Comparison of ENCODE assay signal across 8 mouse cellular contexts in genomic region chr7:112226446-112227265, GRCm38 (mm10). TPM values are rescaled to one million over a fixed set of nuclear protein-coding genes. Genes with fewer than 3 reads are reported as not detected.
DNase-seq lines count a peak whose midpoint lies in the region; ATAC-seq and TF ChIP-seq lines count a peak whose summit lies in the region.

No protein-coding gene starts in this region.

- peaks cover 8% of the 10 kb centered on the region for H3K4me1 ChIP-seq in bone marrow macrophage, adult 2 months (ENCODE audit: control insufficient read depth, insufficient read depth, low read length)
- peaks cover 84% of the 10 kb centered on the region for H3K4me1 ChIP-seq in heart, embryonic 13.5 days
- H3K4me1 ChIP-seq in limb, embryonic 10.5 days: peaks cover 37% of the 10 kb centered on the region
- peaks cover 24% of the 10 kb centered on the region for H3K4me1 ChIP-seq in midbrain, embryonic 12.5 days

- peaks cover 38% of the 10 kb centered on the region for H3K36me3 ChIP-seq in heart, embryonic 13.5 days
- no peaks in the 10 kb centered on the region for H3K36me3 ChIP-seq in limb, embryonic 10.5 days
- no peaks in the 10 kb centered on the region for H3K36me3 ChIP-seq in midbrain, embryonic 12.5 days

- no peak for ATAC-seq in heart, embryonic 13.5 days (ENCODE audit: extremely low read depth, insufficient number of reproducible peaks, low FRiP score, low TSS enrichment)
- ATAC-seq in midbrain, embryonic 12.5 days (ENCODE audit: low FRiP score, low read depth): peak; percentile 13; the same call in 1 of the 2 replicates

- H3K4me3 ChIP-seq in bone marrow macrophage, adult 2 months (ENCODE audit: insufficient read depth, low read length): peak overlapping the region; percentile 63
- H3K4me3 ChIP-seq in heart, embryonic 13.5 days: peak overlapping the region; percentile 87
- H3K4me3 ChIP-seq in limb, embryonic 10.5 days: peak overlapping the region; percentile 63
- peak overlapping the region; percentile 57 for H3K4me3 ChIP-seq in midbrain, embryonic 12.5 days

- H3K9me3 ChIP-seq in heart, embryonic 13.5 days: no peaks in the 10 kb centered on the region
- no peaks in the 10 kb centered on the region for H3K9me3 ChIP-seq in limb, embryonic 10.5 days (replicated peaks)
- H3K9me3 ChIP-seq in midbrain, embryonic 12.5 days: no peaks in the 10 kb centered on the region

- no peak overlapping the region for H3K27ac ChIP-seq in bone marrow macrophage, adult 2 months (ENCODE audit: insufficient read depth, low read depth, low read length)
- H3K27ac ChIP-seq in heart, embryonic 13.5 days (replicated peaks): peak overlapping the region; percentile 94
- no peak overlapping the region for H3K27ac ChIP-seq in limb, embryonic 10.5 days
- H3K27ac ChIP-seq in midbrain, embryonic 12.5 days (replicated peaks): no peak overlapping the region

- peak overlapping the region; percentile 85 for H3K4me2 ChIP-seq in heart, embryonic 13.5 days
- H3K4me2 ChIP-seq in midbrain, embryonic 12.5 days (replicated peaks): peak overlapping the region; percentile 98

- TF ChIP-seq POLR2A in bone marrow macrophage, adult 2 months (IDR thresholded peaks at IDR 0.05; ENCODE audit: borderline replicate concordance, low read depth, low read length): no peak

- peak; percentile 67 for DNase-seq in cerebellum, adult 11-12 months
- no peak for DNase-seq in cerebellum, postnatal 14 days
- DNase-seq in limb, embryonic 10.5 days (ENCODE audit: low spot score): peak; percentile 76
- DNase-seq in right cerebral cortex, postnatal 14 days: no peak
- DNase-seq in natural killer cell, adult 2 months (ENCODE audit: low spot score in 2 of 2): no peak

- TF ChIP-seq CTCF in bone marrow macrophage, adult 2 months (IDR thresholded peaks at IDR 0.05; ENCODE audit: low read depth, low read length): no peak

- H3K9ac ChIP-seq in heart, embryonic 13.5 days: peak overlapping the region; percentile 93
- H3K9ac ChIP-seq in midbrain, embryonic 12.5 days (replicated peaks): peak overlapping the region; percentile 65

- WGBS in heart, embryonic 13.5 days: 2% methylated on average over 24 of the region's 24 CpGs
- WGBS in limb, embryonic 10.5 days: 4% methylated on average over 24 of the region's 24 CpGs
- 4% methylated on average over 24 of the region's 24 CpGs for WGBS in midbrain, embryonic 12.5 days

- H3K27me3 ChIP-seq in heart, embryonic 13.5 days (replicated peaks): no peaks in the 10 kb centered on the region
- peaks cover 66% of the 10 kb centered on the region for H3K27me3 ChIP-seq in limb, embryonic 10.5 days (ENCODE audit: low read depth, poor library complexity, severe bottlenecking)
- H3K27me3 ChIP-seq in midbrain, embryonic 12.5 days: peaks cover 66% of the 10 kb centered on the region

RNA-seq across cellular contexts. Expression of gene Mical2, which starts 1.0 kb away (rescaled TPM):
- 8.5 and 12.5 TPM in 2 replicates for polyA plus RNA-seq in bone marrow macrophage, adult 2 months (2012; ENCODE audit: insufficient read depth, insufficient read length, missing spikeins)
- 105 and 109 TPM in 2 replicates for polyA plus RNA-seq in heart, embryonic 13.5 days (2015; fragmentation: Nextera tagmentation; extraction: Ambion mirVana)
- polyA plus RNA-seq in limb, embryonic 10.5 days (2016; fragmentation: Nextera tagmentation; extraction: Ambion mirVana): 0.96 and 1.2 TPM in 2 replicates
- polyA plus RNA-seq in midbrain, embryonic 12.5 days (2016; fragmentation: Nextera tagmentation; extraction: Ambion mirVana): 1.6 and 2.2 TPM in 2 replicates

Comparison
In these comparisons a context has a peak if more than half of its experiments do, and no peak if none do; other contexts are left out.
1. DNase-seq: peak in cerebellum, adult 11-12 months (single experiment) and limb, embryonic 10.5 days (single experiment); none in cerebellum, postnatal 14 days (0 of 2), right cerebral cortex, postnatal 14 days (single experiment) and natural killer cell, adult 2 months (0 of 2).
2. Peak in every context shown above with its lines, with median percentiles within 50 percentile points of each other: H3K4me3 ChIP-seq.